Mouse (Mus musculus) MEL (cell line): ENCODE data around the gene Fcer1g.

Experiments
- CTCF ChIP-seq, 3 experiments: IDR thresholded peaks in 2 of 3; conservative IDR thresholded peaks in 1 of 3; 2 replicates each; pipeline ENCODE4 v1.5.1; 2011 to 2012; ENCODE audit warnings: low read length in 3 of 3, low read depth in 2 of 3, mild to moderate bottlenecking in 2 of 3, improper control_type of control experiment in 1 of 3, inconsistent platforms in 1 of 3, mixed read lengths in 1 of 3, moderate library complexity in 1 of 3; ENCODE audit not compliant: control insufficient read depth in 1 of 3, insufficient read depth in 1 of 3, poor library complexity in 1 of 3, severe bottlenecking in 1 of 3
- E2F4 ChIP-seq: IDR thresholded peaks from 2 replicates; pipeline ENCODE4 v1.6.1; 2011; ENCODE audit warnings: low read depth, low read length, improper control_type of control experiment, borderline replicate concordance
- POLR2A ChIP-seq, 2 experiments: IDR thresholded peaks; 2 replicates each; pipeline ENCODE4 v1.6.1; 2011 to 2012; ENCODE audit warnings: low read length in 2 of 2, mild to moderate bottlenecking in 2 of 2, control low read depth in 1 of 2, improper control_type of control experiment in 1 of 2, low read depth in 1 of 2, moderate library complexity in 1 of 2; ENCODE audit not compliant: control insufficient read depth in 1 of 2, insufficient read depth in 1 of 2, poor library complexity in 1 of 2
- POLR2AphosphoS2 ChIP-seq: IDR thresholded peaks from 2 replicates; pipeline ENCODE4 v1.6.1; 2011; ENCODE audit warnings: low read length, improper control_type of control experiment
- SIN3A ChIP-seq: IDR thresholded peaks from 2 replicates; pipeline ENCODE4 v1.6.1; 2012; ENCODE audit warnings: low read length, improper control_type of control experiment, inconsistent platforms
- USF1 ChIP-seq: IDR thresholded peaks from 2 replicates; pipeline ENCODE4 v1.6.1; 2014; ENCODE audit warnings: low read depth, mild to moderate bottlenecking, inconsistent platforms, low read length, improper control_type of control experiment, moderate library complexity
- ZC3H11A ChIP-seq: IDR thresholded peaks from 2 replicates; pipeline ENCODE4 v1.6.1; 2012; ENCODE audit warnings: low read depth, mild to moderate bottlenecking, inconsistent platforms, low read length, improper control_type of control experiment
- ZNF384 ChIP-seq: IDR thresholded peaks from 2 replicates; pipeline ENCODE4 v1.6.1; 2012; ENCODE audit warnings: low read depth, mild to moderate bottlenecking, inconsistent platforms, low read length, improper control_type of control experiment

GRCm38 (mm10) chr1:171277736-171278135 lies 43.6 kb upstream of the Fcer1g start:
- no peak for TF ChIP-seq USF1
- TF ChIP-seq POLR2AphosphoS2 = no peak
- no peak for TF ChIP-seq CTCF (IDR thresholded peaks at IDR 0.05 in 2 of 3, conservative IDR thresholded peaks at IDR 0.05 in 1 of 3; ENCODE audit: control insufficient read depth in 1 of 3, insufficient read depth in 1 of 3, low read depth in 2 of 3, low read length in 3 of 3, poor library complexity in 1 of 3, severe bottlenecking in 1 of 3)
- TF ChIP-seq ZC3H11A = no peak
- TF ChIP-seq POLR2A (IDR thresholded peaks at IDR 0.05; ENCODE audit: control insufficient read depth in 1 of 2, insufficient read depth in 1 of 2, low read depth in 1 of 2, low read length in 2 of 2, poor library complexity in 1 of 2) = no peak
- no peak for TF ChIP-seq SIN3A
- TF ChIP-seq ZNF384 = no peak
- no peak for TF ChIP-seq E2F4
